Comparison of ENCODE assay signal across 8 mouse cellular contexts in genomic region chr11:118908981-118909813, GRCm38 (mm10). TPM values are rescaled to one million over a fixed set of nuclear protein-coding genes. Genes with fewer than 3 reads are reported as not detected.
A peak's percentile ranks its signal among the peaks of the same experiment; 100 is the strongest.
DNase-seq lines count a peak whose midpoint lies in the region; ATAC-seq lines count a peak whose summit lies in the region.

No protein-coding gene starts in this region.

- peak overlapping the region; percentile 81 for H3K4me2 ChIP-seq in kidney, embryonic 14.5 days (replicated peaks; ENCODE audit: low read depth, low read length)
- peak overlapping the region; percentile 92 for H3K4me2 ChIP-seq in forebrain, embryonic 16.5 days (ENCODE audit: low read length)
- peak overlapping the region; percentile 65 for H3K4me2 ChIP-seq in midbrain, embryonic 15.5 days

- H3K9me3 ChIP-seq in kidney, embryonic 14.5 days (ENCODE audit: control insufficient read depth, low read length): no peaks in the 10 kb centered on the region
- H3K9me3 ChIP-seq in forebrain, embryonic 16.5 days (ENCODE audit: control insufficient read depth, low read length): no peaks in the 10 kb centered on the region
- H3K9me3 ChIP-seq in midbrain, embryonic 15.5 days: no peaks in the 10 kb centered on the region

- peaks cover 66% of the 10 kb centered on the region for H3K27me3 ChIP-seq in kidney, embryonic 14.5 days (ENCODE audit: control insufficient read depth, insufficient read depth, low read length)
- H3K27me3 ChIP-seq in forebrain, embryonic 16.5 days (replicated peaks; ENCODE audit: control insufficient read depth, insufficient read depth, low read length): peaks cover 8% of the 10 kb centered on the region; the same call in 1 of the 2 replicates
- H3K27me3 ChIP-seq in midbrain, embryonic 15.5 days (replicated peaks): 0 out of 2 replicates have a peak, but pooled peaks cover 4% of the 10 kb centered on the region

- H3K4me1 ChIP-seq in kidney, embryonic 14.5 days (ENCODE audit: control insufficient read depth, insufficient read depth, low read length): 0 out of 2 replicates have a peak, but pooled peaks cover 9% of the 10 kb centered on the region
- peaks cover 39% of the 10 kb centered on the region for H3K4me1 ChIP-seq in forebrain, embryonic 16.5 days (replicated peaks; ENCODE audit: control insufficient read depth, insufficient read depth, low read length)
- peaks cover 56% of the 10 kb centered on the region for H3K4me1 ChIP-seq in midbrain, embryonic 15.5 days

- under 1% methylated on average over 53 of the region's 90 CpGs for WGBS in kidney, embryonic 14.5 days
- WGBS in forebrain, embryonic 16.5 days: under 1% methylated on average over 71 of the region's 90 CpGs
- WGBS in midbrain, embryonic 15.5 days: under 1% methylated on average over 62 of the region's 90 CpGs

- no peak for DNase-seq in kidney, adult 18-20 months
- peak; percentile 79 to 83 for DNase-seq in cerebellum, adult 18-20 months
- DNase-seq in urinary bladder, adult 2 months (ENCODE audit: low spot score): no peak
- DNase-seq in MN1 (ENCODE audit: low spot score): no peak

- peak overlapping the region; percentile 46 for H3K4me3 ChIP-seq in kidney, embryonic 14.5 days (ENCODE audit: low read length)
- peak overlapping the region; percentile 89 for H3K4me3 ChIP-seq in forebrain, embryonic 16.5 days (replicated peaks; ENCODE audit: low read length)
- H3K4me3 ChIP-seq in midbrain, embryonic 15.5 days: peak overlapping the region; percentile 75

- ATAC-seq in kidney, embryonic 14.5 days (ENCODE audit: low FRiP score, low TSS enrichment): 0 out of 2 replicates have a peak, but pooled peaks have one; percentile 24
- peak; percentile 58 for ATAC-seq in forebrain, embryonic 16.5 days
- ATAC-seq in midbrain, embryonic 15.5 days (replicated peaks): peak; percentile 51
- ATAC-seq in erythroblast, adult 5-6 weeks (replicated peaks; ENCODE audit: low FRiP score, poor library complexity, severe bottlenecking): no peak

- H3K9ac ChIP-seq in kidney, embryonic 14.5 days (ENCODE audit: low read depth, low read length): no peak overlapping the region
- peak overlapping the region; percentile 96 for H3K9ac ChIP-seq in forebrain, embryonic 16.5 days (replicated peaks; ENCODE audit: low read depth, low read length)
- peak overlapping the region; percentile 85 for H3K9ac ChIP-seq in midbrain, embryonic 15.5 days

- no peaks in the 10 kb centered on the region for H3K36me3 ChIP-seq in kidney, embryonic 14.5 days (ENCODE audit: control insufficient read depth, insufficient read depth, low read length)
- no peaks in the 10 kb centered on the region for H3K36me3 ChIP-seq in forebrain, embryonic 16.5 days (ENCODE audit: control insufficient read depth, insufficient read depth)
- H3K36me3 ChIP-seq in midbrain, embryonic 15.5 days (replicated peaks): no peaks in the 10 kb centered on the region

- H3K27ac ChIP-seq in kidney, embryonic 14.5 days (ENCODE audit: low read depth, low read length): no peak overlapping the region
- peak overlapping the region; percentile 93 for H3K27ac ChIP-seq in forebrain, embryonic 16.5 days (ENCODE audit: low read length)
- H3K27ac ChIP-seq in midbrain, embryonic 15.5 days: peak overlapping the region; percentile 92

RNA-seq across cellular contexts. Expression of gene Rbfox3, which starts 2.2 kb away (rescaled TPM):
- polyA plus RNA-seq in kidney, embryonic 14.5 days (2014; fragmentation: Nextera tagmentation; extraction: Ambion mirVana): 0.37 and 0.50 TPM in 2 replicates
- 46.4 and 56.3 TPM in 2 replicates for polyA plus RNA-seq in forebrain, embryonic 16.5 days (2015; fragmentation: Nextera tagmentation; extraction: Ambion mirVana)
- polyA plus RNA-seq in midbrain, embryonic 15.5 days (2015; fragmentation: Nextera tagmentation; extraction: Ambion mirVana): 53.5 and 54.2 TPM in 2 replicates
- 23.3 and 61.3 TPM in 2 replicates for polyA plus RNA-seq in urinary bladder, adult 2 months (2012; rRNA removed)
- not detected in 2 replicates for total RNA-seq in erythroblast, adult 5-6 weeks (2015; ENCODE audit: low replicate concordance)
- not detected in 2 replicates for total RNA-seq in erythroblast, adult 5-6 weeks (2017; ENCODE audit: low replicate concordance)

Comparison
In these comparisons a context has a peak if more than half of its experiments do, and no peak if none do; other contexts are left out.
1. DNase-seq: peak in cerebellum, adult 18-20 months (2 of 2); none in kidney, adult 18-20 months (single experiment), urinary bladder, adult 2 months (single experiment) and MN1 (single experiment).
2. RNA of gene Rbfox3, which starts 2.2 kb away (polyA plus RNA-seq): 46.4 to 56.3 TPM in forebrain, embryonic 16.5 days, 53.5 to 54.2 TPM in midbrain, embryonic 15.5 days and 23.3 to 61.3 TPM in urinary bladder, adult 2 months; 0.37 to 0.50 TPM in kidney, embryonic 14.5 days; every median in the first group is over 10 times any median in the second.
3. Peak in every context shown above with its lines, with median percentiles within 50 percentile points of each other: H3K4me2 ChIP-seq and H3K4me3 ChIP-seq.